Mouse (Mus musculus) thymus, adult 2 months (tissue): ENCODE measurements around the gene Nek5. TPM values are rescaled to one million over a fixed set of nuclear protein-coding genes. Genes with fewer than 3 reads are reported as not detected.

Experiments used
- DNase-seq: peaks from one replicate; pipeline ENCODE4 v3.0.0; 2021
- H3K27ac ChIP-seq: fragments of 200-500 bp; 2 replicates; pipeline ENCODE4 v1.5.1; 2012; ENCODE audit warnings: low read length, control low read depth; ENCODE audit not compliant: control insufficient read depth, insufficient read depth
- H3K27me3 ChIP-seq: fragments of 200-500 bp; 2 replicates; pipeline ENCODE4 v1.6.1; 2012; ENCODE audit warnings: mild to moderate bottlenecking, low read length, moderate library complexity, mixed read lengths; ENCODE audit not compliant: control insufficient read depth, insufficient read depth
- H3K36me3 ChIP-seq: fragments of 200-500 bp; 2 replicates; pipeline ENCODE4 v1.6.1; 2012; ENCODE audit warnings: mild to moderate bottlenecking, low read length, moderate library complexity; ENCODE audit not compliant: control insufficient read depth, insufficient read depth
- H3K4me1 ChIP-seq: fragments of 200-500 bp; replicated peaks from 2 replicates; pipeline ENCODE4 v1.6.1; 2012; ENCODE audit warnings: low read length; ENCODE audit not compliant: control insufficient read depth, insufficient read depth
- H3K4me3 ChIP-seq: fragments of 200-500 bp; 2 replicates; pipeline ENCODE4 v1.5.1; 2012; ENCODE audit warnings: mild to moderate bottlenecking, low read length, control low read depth, moderate library complexity; ENCODE audit not compliant: control insufficient read depth, insufficient read depth
- CTCF ChIP-seq: fragments of 200-500 bp; IDR thresholded peaks from 2 replicates; pipeline ENCODE4 v1.5.1; 2012; ENCODE audit warnings: mild to moderate bottlenecking, control low read depth, low read length, moderate library complexity, borderline replicate concordance; ENCODE audit not compliant: control insufficient read depth, poor library complexity, insufficient read depth; ENCODE audit errors: extremely low read depth
- POLR2A ChIP-seq: fragments of 200-500 bp; IDR thresholded peaks from 2 replicates; pipeline ENCODE4 v1.6.1; 2012; ENCODE audit warnings: mild to moderate bottlenecking, low read length, control low read depth, moderate library complexity; ENCODE audit not compliant: control insufficient read depth, poor library complexity, insufficient read depth; ENCODE audit errors: extremely low read depth
- WGBS: fragments of 180-500 bp; shearing (Covaris S2); methylation state at CpG from one replicate; pipeline ENCODE4 v1.1.7; 2018; 5-methylcytosine and 5-hydroxymethylcytosine counted together
- polyA plus RNA-seq: library from polyadenylated mRNA; depleted of rRNA; stranded (reverse); fragments of >200 nt; gene quantifications from 2 replicates; pipeline ENCODE4 v1.2.3, GENCODE M21; 2012; rRNA removed

Nek5 gene
- 0.06 and 0.11 TPM in 2 replicates for polyA plus RNA-seq

DNA sequence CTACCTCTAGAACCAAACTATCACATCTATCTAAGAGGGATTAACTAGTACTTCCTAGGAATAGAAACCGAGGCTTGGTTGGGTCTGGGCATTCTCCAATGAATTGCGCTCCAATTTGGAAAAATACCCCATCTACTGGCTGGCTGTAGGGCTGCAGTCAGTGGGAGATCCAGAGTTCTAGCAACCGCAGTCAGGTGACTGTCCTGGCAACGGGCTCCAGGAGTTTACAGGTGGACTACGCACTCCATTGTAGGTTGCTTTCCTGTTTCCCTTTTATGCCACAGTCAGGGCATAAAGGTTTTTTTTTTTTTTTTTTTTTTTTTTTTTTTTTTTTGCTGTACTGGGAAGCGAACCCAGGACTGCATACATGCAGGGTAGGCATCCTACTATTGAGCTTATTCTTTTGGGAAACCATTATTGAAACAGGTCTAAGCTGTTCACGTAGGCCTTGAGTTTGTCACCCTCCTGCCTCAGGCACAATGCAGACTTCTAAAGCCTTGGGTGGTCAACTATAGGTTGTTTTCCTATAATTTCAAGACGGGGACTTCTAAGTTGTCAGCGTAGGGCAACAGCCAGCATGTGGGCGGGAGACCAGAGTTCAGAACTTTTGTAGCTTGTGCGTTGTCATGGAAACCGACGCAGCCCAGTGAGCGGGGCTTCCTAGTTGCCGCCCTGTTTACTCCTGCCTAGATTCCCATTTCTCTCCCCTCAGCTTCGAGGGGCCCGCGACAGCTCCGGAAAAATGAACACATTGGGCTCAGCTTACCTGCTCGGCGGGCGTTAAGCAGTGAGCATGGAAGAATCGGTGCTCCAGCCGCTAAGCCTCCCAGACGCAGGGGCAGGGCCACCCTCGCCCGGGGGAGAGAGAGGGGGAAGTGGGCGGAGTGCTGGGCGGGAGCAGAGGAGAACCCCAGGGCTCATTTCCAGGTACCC, at the start of gene Nek5:
TSS of gene Nek5 (minus strand) at position 834 of the 933 bp plus-strand sequence.
- DNase-seq, result peak; percentile 31
- no peak within 1 kb of the TSS for H3K27ac ChIP-seq
- H3K27me3 ChIP-seq, result no peaks in the 10 kb centered on the region
- no peaks in the 10 kb centered on the region for H3K36me3 ChIP-seq
- 3% methylated on average over 29 of the region's 29 CpGs for WGBS
- no peak for TF ChIP-seq CTCF
- no peak for TF ChIP-seq POLR2A
- H3K4me1 ChIP-seq, result peaks cover 4% of the 10 kb centered on the region; the same call in 1 of the 2 replicates
- peak within 1 kb of the TSS; percentile 50 for H3K4me3 ChIP-seq

DNA sequence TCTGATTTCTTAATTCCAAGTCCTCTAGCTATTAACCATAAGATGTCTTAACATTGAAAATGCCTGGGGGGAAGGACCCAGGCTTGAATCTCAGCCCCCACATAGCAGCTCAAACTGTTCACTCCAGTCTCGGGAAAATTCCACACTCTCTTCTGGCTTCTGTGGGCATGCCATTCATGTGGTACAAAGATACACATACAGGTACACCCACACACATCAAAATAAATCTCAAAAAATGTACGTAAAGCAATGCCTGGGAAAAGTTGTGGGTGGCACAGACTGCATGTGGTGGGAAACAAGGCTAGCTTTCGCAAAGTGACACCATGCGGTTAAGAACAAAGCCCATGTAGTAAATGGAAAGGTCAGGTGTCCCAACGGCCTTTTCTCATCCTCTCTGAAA, 44.3 kb upstream of the Nek5 start:
- no peak overlapping the region for H3K4me3 ChIP-seq
- no peaks in the 10 kb centered on the region for H3K27me3 ChIP-seq
- H3K36me3 ChIP-seq, result peaks cover 10% of the 10 kb centered on the region; the same call in 1 of the 2 replicates
- no peak for TF ChIP-seq CTCF
- TF ChIP-seq POLR2A, result no peak
- no peak for DNase-seq
- 88% methylated on average over 5 of the region's 5 CpGs for WGBS
- no peak overlapping the region for H3K27ac ChIP-seq
- H3K4me1 ChIP-seq, result peaks cover 4% of the 10 kb centered on the region

DNA sequence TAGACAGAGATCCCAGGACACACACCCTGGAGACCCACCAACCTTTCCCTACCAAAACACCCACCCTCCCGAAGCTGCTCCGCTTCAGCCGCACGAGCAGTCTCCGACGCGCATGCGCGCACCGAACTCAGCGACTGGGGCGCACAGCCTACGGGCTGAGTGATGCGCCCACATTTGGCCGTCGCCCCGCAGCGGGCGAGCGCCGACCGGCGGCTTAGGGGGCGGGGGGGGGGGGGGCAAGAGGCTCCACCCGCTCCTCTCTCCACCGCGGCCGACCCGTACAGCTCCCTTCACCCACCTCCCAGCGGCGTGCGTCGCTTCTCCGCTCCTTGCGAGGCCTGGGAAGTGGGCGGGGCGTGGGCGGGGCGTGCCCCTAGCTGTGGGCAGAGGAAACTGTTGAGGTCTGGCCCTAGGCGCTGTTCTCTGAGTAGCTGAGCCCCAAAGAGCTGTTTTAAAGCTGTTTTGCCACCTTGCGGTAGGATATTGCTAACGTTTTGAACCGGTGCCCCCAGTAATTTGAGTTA, 41.3 kb upstream of the Nek5 start, which contains the start of gene Nek3:
TSS of gene Nek3 (minus strand) at position 356 of the 524 bp plus-strand sequence.
- WGBS, result under 1% methylated on average over 43 of the region's 43 CpGs
- H3K4me1 ChIP-seq, result peaks cover 4% of the 10 kb centered on the region
- H3K27ac ChIP-seq, result peak within 1 kb of the TSS; percentile 9; the same call in 1 of the 2 replicates
- TF ChIP-seq CTCF (peak; percentile 61; the same call in 1 of the 2 replicates), POLR2A (peak; percentile 30; the same call in 1 of the 2 replicates)
- H3K4me3 ChIP-seq, result peak within 1 kb of the TSS; percentile 35
- H3K36me3 ChIP-seq, result peaks cover 6% of the 10 kb centered on the region; the same call in 1 of the 2 replicates
- no peaks in the 10 kb centered on the region for H3K27me3 ChIP-seq
- DNase-seq, result peak; percentile 77

DNA sequence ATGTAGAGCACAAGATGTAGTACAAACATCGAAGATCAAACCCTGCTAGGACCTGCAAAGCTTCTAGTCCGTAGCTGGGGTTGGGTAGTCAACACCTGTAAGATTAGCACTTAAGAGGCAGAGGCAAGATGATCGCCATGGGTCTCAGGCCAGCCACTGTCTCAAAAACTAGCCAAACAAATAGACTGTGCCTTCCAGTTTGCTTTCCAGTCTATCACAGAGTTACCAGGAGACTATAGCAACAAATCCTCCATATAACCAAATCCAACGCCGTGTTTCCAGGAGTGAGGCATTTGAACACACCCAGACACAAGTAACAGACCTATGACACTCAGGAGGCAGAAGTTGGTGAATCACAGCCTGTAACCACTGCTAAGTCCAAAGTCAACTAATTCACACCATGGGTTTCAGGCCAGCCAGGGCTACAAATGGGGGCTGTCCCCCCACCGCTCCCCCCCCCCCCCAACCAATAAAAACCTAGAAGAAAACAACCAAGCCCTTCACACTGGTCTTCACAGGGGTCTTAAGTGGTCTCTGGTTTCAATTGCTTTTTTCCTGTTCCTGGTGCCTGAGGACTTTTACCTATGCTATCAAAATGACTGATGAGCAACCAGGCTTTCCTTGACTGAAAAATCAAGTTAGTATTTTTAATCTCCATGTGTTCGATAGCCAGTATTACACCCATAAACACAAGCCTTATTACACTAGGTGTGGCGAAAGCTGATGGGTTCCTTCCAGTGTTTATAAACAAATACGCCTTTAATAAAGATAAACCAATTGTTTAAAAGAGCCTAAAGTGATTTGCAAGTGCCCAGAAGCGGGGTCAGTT, 40.6 kb upstream of the Nek5 start:
- WGBS, result 58% methylated on average over 10 of the region's 10 CpGs
- DNase-seq, result no peak
- no peak overlapping the region for H3K27ac ChIP-seq
- peak overlapping the region; percentile 35 for H3K4me3 ChIP-seq
- H3K27me3 ChIP-seq, result no peaks in the 10 kb centered on the region
- TF ChIP-seq CTCF, result no peak
- TF ChIP-seq POLR2A, result no peak
- H3K36me3 ChIP-seq, result peaks cover 6% of the 10 kb centered on the region; the same call in 1 of the 2 replicates
- H3K4me1 ChIP-seq, result peaks cover 4% of the 10 kb centered on the region

DNA sequence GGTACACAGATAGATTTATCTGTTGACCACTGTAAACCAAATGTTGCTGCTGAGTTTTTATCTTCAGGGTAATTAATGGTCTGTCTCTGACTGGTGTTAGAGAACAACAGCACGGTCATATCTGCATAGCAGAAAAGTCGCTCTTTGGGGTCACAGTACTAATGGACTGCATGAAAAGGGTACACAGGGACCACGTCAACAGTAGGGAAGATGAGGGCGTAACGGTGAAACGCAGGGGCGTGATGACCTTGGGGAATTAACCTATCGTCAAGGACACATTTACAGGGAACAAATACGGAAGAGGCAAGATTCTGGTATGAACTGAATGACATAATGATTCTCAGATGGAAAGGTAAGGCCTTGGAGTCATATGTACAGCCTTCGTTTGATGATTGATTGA, 39.6 kb upstream of the Nek5 start:
- TF ChIP-seq POLR2A (no peak), CTCF (no peak)
- no peak overlapping the region for H3K27ac ChIP-seq
- peaks cover 4% of the 10 kb centered on the region for H3K4me1 ChIP-seq
- peaks cover 6% of the 10 kb centered on the region; the same call in 1 of the 2 replicates for H3K36me3 ChIP-seq
- H3K27me3 ChIP-seq, result no peaks in the 10 kb centered on the region
- DNase-seq, result no peak
- 96% methylated on average over 10 of the region's 10 CpGs for WGBS
- H3K4me3 ChIP-seq, result no peak overlapping the region

DNA sequence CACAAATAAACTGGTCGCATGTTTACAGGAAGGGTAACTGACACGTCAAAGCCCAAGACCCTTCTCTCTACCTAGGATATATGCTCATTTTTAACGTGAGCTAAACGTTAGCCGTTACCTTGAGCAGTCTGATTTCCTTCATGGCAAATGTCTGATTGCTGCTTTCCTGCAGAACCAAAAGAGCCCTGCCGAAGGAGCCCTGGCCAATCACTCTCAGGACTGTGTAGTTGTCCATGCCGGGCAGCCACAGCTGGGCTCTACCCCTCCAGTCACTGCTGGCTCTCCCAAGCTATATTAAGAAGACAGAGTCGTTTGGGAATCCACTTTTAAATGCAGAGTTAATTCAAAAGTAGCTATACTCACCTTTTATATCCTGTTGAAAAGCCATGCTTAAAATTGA, 37.4 kb upstream of the Nek5 start:
- no peak for DNase-seq
- no peak overlapping the region for H3K4me3 ChIP-seq
- WGBS, result 96% methylated on average over 8 of the region's 8 CpGs
- no peaks in the 10 kb centered on the region for H3K36me3 ChIP-seq
- H3K4me1 ChIP-seq, result peaks cover 4% of the 10 kb centered on the region
- no peak for TF ChIP-seq CTCF
- TF ChIP-seq POLR2A, result no peak
- no peaks in the 10 kb centered on the region for H3K27me3 ChIP-seq
- H3K27ac ChIP-seq, result no peak overlapping the region
